Comparison of ENCODE assay signal across 8 mouse cellular contexts in genomic region chr5:139325395-139325966, GRCm38 (mm10). TPM values are rescaled to one million over a fixed set of nuclear protein-coding genes. Genes with fewer than 3 reads are reported as not detected.
DNase-seq lines count a peak whose midpoint lies in the region; ATAC-seq and TF ChIP-seq lines count a peak whose summit lies in the region.

Gene Adap1, minus strand, starts transcription at chr5:139325622.

- H3K4me3 ChIP-seq in embryonic fibroblast, embryonic 13.5 days (ENCODE audit: insufficient read depth, low read length), result peak within 1 kb of the TSS; percentile 25; the same call in 1 of the 2 replicates
- peak within 1 kb of the TSS; percentile 56 for H3K4me3 ChIP-seq in lung, embryonic 14.5 days (ENCODE audit: low read depth, low read length)
- H3K4me3 ChIP-seq in olfactory bulb, adult 2 months (ENCODE audit: insufficient read depth, low read depth, low read length), result peak within 1 kb of the TSS; percentile 88

- peak within 1 kb of the TSS; percentile 62 for H3K9ac ChIP-seq in lung, embryonic 14.5 days

- H3K4me1 ChIP-seq in embryonic fibroblast, embryonic 13.5 days (ENCODE audit: control insufficient read depth, insufficient read depth, low read length), result no peaks in the 10 kb centered on the region
- no peaks in the 10 kb centered on the region; the same call in 1 of the 2 replicates for H3K4me1 ChIP-seq in lung, embryonic 14.5 days (ENCODE audit: insufficient read depth)
- H3K4me1 ChIP-seq in olfactory bulb, adult 2 months (ENCODE audit: control insufficient read depth, insufficient read depth, low read length), result peaks cover 27% of the 10 kb centered on the region

- ATAC-seq in lung, embryonic 14.5 days (ENCODE audit: insufficient read depth), result peak; percentile 78

- H3K36me3 ChIP-seq in lung, embryonic 14.5 days (ENCODE audit: insufficient read depth), result no peaks in the 10 kb centered on the region

- TF ChIP-seq CTCF in embryonic fibroblast, embryonic 13.5 days (IDR thresholded peaks at IDR 0.05; ENCODE audit: borderline replicate concordance, insufficient read depth, low read length), result peak; percentile 2; the same call in 1 of the 2 replicates
- TF ChIP-seq CTCF in lung, embryonic 14.5 days (IDR thresholded peaks at IDR 0.05; ENCODE audit: low read depth), result no peak; the same call in 1 of the 2 replicates
- peak; percentile 61; the same call in 1 of the 2 replicates for TF ChIP-seq CTCF in olfactory bulb, adult 2 months (IDR thresholded peaks at IDR 0.05; ENCODE audit: insufficient read depth, low read depth, low read length)

- peak within 1 kb of the TSS; percentile 97 for H3K4me2 ChIP-seq in lung, embryonic 14.5 days

- H3K27me3 ChIP-seq in lung, embryonic 14.5 days (ENCODE audit: insufficient read depth, low read length), result peaks cover 32% of the 10 kb centered on the region

- no peak within 1 kb of the TSS for H3K27ac ChIP-seq in embryonic fibroblast, embryonic 13.5 days (ENCODE audit: insufficient read depth, low read length)
- H3K27ac ChIP-seq in lung, embryonic 14.5 days (ENCODE audit: low read depth), result no peak within 1 kb of the TSS
- H3K27ac ChIP-seq in olfactory bulb, adult 2 months (ENCODE audit: insufficient read depth, low read depth, low read length), result peak within 1 kb of the TSS; percentile 74

- intact Hi-C loops in heart, postnatal 10 days (cut with DNase I), result no loop called here

- H3K9me3 ChIP-seq in lung, embryonic 14.5 days (ENCODE audit: low read depth, low read length), result no peaks in the 10 kb centered on the region

- peak; percentile 82 for DNase-seq in CD4-positive, CD25-positive, alpha-beta regulatory T cell, adult 2 months (ENCODE audit: low read depth, low spot score)
- peak; percentile 74 for DNase-seq in adrenal gland, adult 2 months
- DNase-seq in heart, postnatal 10 days, result peak; percentile 54 to 61
- peak in 1 of 2 experiments; percentile 65 for DNase-seq in layer of hippocampus, adult 8-10 months (ENCODE audit: low spot score in 2 of 2)
- peak; percentile 71 for DNase-seq in lung, embryonic 14.5 days
- peak; percentile 80 for DNase-seq in thymus, postnatal 4 days

- TF ChIP-seq POLR2A in embryonic fibroblast, embryonic 13.5 days (IDR thresholded peaks at IDR 0.05; ENCODE audit: low read depth, low read length), result no peak
- no peak for TF ChIP-seq POLR2A in olfactory bulb, adult 2 months (IDR thresholded peaks at IDR 0.05; ENCODE audit: insufficient read depth, low read depth, low read length)

- 3% methylated on average over 50 of the region's 61 CpGs for WGBS in lung, embryonic 14.5 days
- 7% methylated on average over 61 of the region's 61 CpGs for WGBS in olfactory bulb, adult 2 months

RNA-seq across cellular contexts. Expression of gene Adap1, which starts in this region (rescaled TPM):
- 1 to 10 TPM; 4.9 to 5.0 TPM for total RNA-seq in adrenal gland, adult 2 months (2021)
- 8.6 and 10.5 TPM in 2 replicates for polyA plus RNA-seq in adrenal gland, adult 2 months (2012; rRNA removed)
- polyA plus RNA-seq in embryonic fibroblast, embryonic 13.5 days (2011; ENCODE audit: insufficient read length, low read depth, missing spikeins), result 0.54 TPM in 1 of 2 replicates, not detected in the other
- total RNA-seq in heart, postnatal 10 days (2021), result 1 to 10 TPM; 1.6 to 1.8 TPM
- total RNA-seq in layer of hippocampus, adult 8-10 months (2022), result 100 to 1,000 TPM; 148 to 186 (median 164) TPM
- polyA plus RNA-seq in lung, embryonic 14.5 days (2014; fragmentation: Nextera tagmentation; extraction: Ambion mirVana), result 3.6 and 4.0 TPM in 2 replicates
- not detected in 2 replicates for polyA plus RNA-seq in olfactory bulb, adult 2 months (2012; ENCODE audit: insufficient read depth, insufficient read length, low replicate concordance, missing spikeins)

Comparison
In these comparisons a context has a peak if more than half of its experiments do, and no peak if none do; other contexts are left out.
1. RNA of gene Adap1 (total RNA-seq): 148 to 186 TPM in layer of hippocampus, adult 8-10 months; 4.9 to 5.0 TPM in adrenal gland, adult 2 months and 1.6 to 1.8 TPM in heart, postnatal 10 days; every median in the first group is over 10 times any median in the second.
2. H3K4me3 ChIP-seq: peak in every context shown above with its lines; median percentile 88 in olfactory bulb, adult 2 months; 56 in lung, embryonic 14.5 days; 25 in embryonic fibroblast, embryonic 13.5 days.